Mouse (Mus musculus): ENCODE measurements around the gene Sbno2. TPM values are rescaled to one million over a fixed set of nuclear protein-coding genes. Genes with fewer than 3 reads are reported as not detected.

Gene Sbno2
- polyA plus RNA-seq, 1 experiment from 2014 or later = 16.1 TPM

- H3K9ac ChIP-seq (replicated peaks; ENCODE audit: low read length) = no peak overlapping the region
- H3K4me1 ChIP-seq (ENCODE audit: insufficient read depth, low read length) = peaks cover 32% of the 10 kb centered on the region
- H3K27ac ChIP-seq (ENCODE audit: low read length) = peak overlapping the region; percentile 14; the same call in 1 of the 2 replicates
- H3K4me3 ChIP-seq (ENCODE audit: low read length) = no peak overlapping the region
- 31% methylated on average over 9 of the region's 9 CpGs for WGBS
- H3K36me3 ChIP-seq (ENCODE audit: insufficient read depth, low read length) = peaks cover 40% of the 10 kb centered on the region
- no peaks in the 10 kb centered on the region for H3K27me3 ChIP-seq (ENCODE audit: insufficient read depth, low read length)
- no peaks in the 10 kb centered on the region for H3K9me3 ChIP-seq (ENCODE audit: low read length)
- peak; percentile 27; the same call in 1 of the 2 replicates for ATAC-seq (ENCODE audit: low FRiP score, low TSS enrichment)
- no peak overlapping the region for H3K4me2 ChIP-seq (replicated peaks; ENCODE audit: low read depth, low read length)
These were observed 71.6 kb downstream of the Sbno2 start for GRCm38 (mm10) chr10:80033511-80034391.

- Histone ChIP-seq H3K36me3 (ENCODE audit: insufficient read depth, low read length) (peaks cover 35% of the 10 kb centered on the region), H3K27ac (ENCODE audit: low read length) (peak overlapping the region; percentile 14; the same call in 1 of the 2 replicates), H3K9ac (replicated peaks; ENCODE audit: low read length) (0 out of 2 replicates have a peak overlapping the region, but pooled peaks have one; percentile 4), H3K27me3 (ENCODE audit: insufficient read depth, low read length) (no peaks in the 10 kb centered on the region), H3K4me2 (replicated peaks; ENCODE audit: low read depth, low read length) (no peak overlapping the region), H3K4me1 (ENCODE audit: insufficient read depth, low read length) (peaks cover 24% of the 10 kb centered on the region), H3K9me3 (ENCODE audit: low read length) (no peaks in the 10 kb centered on the region), H3K4me3 (ENCODE audit: low read length) (no peak overlapping the region)
- no peak for ATAC-seq (ENCODE audit: low FRiP score, low TSS enrichment)
- 43% methylated on average over 5 of the region's 5 CpGs for WGBS
These were observed 72.4 kb downstream of the Sbno2 start for GRCm38 (mm10) chr10:80032799-80033480.

GRCm38 (mm10) chr10:80030736-80031135 lies 74.6 kb downstream of the Sbno2 start:
- peaks cover 22% of the 10 kb centered on the region for H3K4me1 ChIP-seq (ENCODE audit: insufficient read depth, low read length)
- H3K9ac ChIP-seq (replicated peaks; ENCODE audit: low read length) = no peak overlapping the region
- WGBS = 80% methylated on average over 17 of the region's 17 CpGs
- H3K27me3 ChIP-seq (ENCODE audit: insufficient read depth, low read length) = no peaks in the 10 kb centered on the region
- no peak overlapping the region for H3K27ac ChIP-seq (ENCODE audit: low read length)
- H3K9me3 ChIP-seq (ENCODE audit: low read length) = no peaks in the 10 kb centered on the region
- no peak overlapping the region for H3K4me3 ChIP-seq (ENCODE audit: low read length)
- H3K36me3 ChIP-seq (ENCODE audit: insufficient read depth, low read length) = peaks cover 13% of the 10 kb centered on the region
- no peak overlapping the region for H3K4me2 ChIP-seq (replicated peaks; ENCODE audit: low read depth, low read length)
- ATAC-seq (ENCODE audit: low FRiP score, low TSS enrichment) = no peak

- WGBS = 81% methylated on average over 9 of the region's 9 CpGs
- Histone ChIP-seq H3K36me3 (ENCODE audit: insufficient read depth, low read length) (peaks cover 8% of the 10 kb centered on the region; the same call in 1 of the 2 replicates), H3K27ac (ENCODE audit: low read length) (no peak overlapping the region), H3K9ac (replicated peaks; ENCODE audit: low read length) (no peak overlapping the region), H3K27me3 (ENCODE audit: insufficient read depth, low read length) (no peaks in the 10 kb centered on the region), H3K9me3 (ENCODE audit: low read length) (no peaks in the 10 kb centered on the region), H3K4me2 (replicated peaks; ENCODE audit: low read depth, low read length) (no peak overlapping the region), H3K4me1 (ENCODE audit: insufficient read depth, low read length) (peaks cover 22% of the 10 kb centered on the region), H3K4me3 (ENCODE audit: low read length) (no peak overlapping the region)
- no peak for ATAC-seq (ENCODE audit: low FRiP score, low TSS enrichment)
These were observed 75.2 kb downstream of the Sbno2 start for GRCm38 (mm10) chr10:80030191-80030590.

- Histone ChIP-seq H3K27me3 (ENCODE audit: insufficient read depth, low read length) (no peaks in the 10 kb centered on the region), H3K4me3 (ENCODE audit: low read length) (no peak overlapping the region), H3K9me3 (ENCODE audit: low read length) (no peaks in the 10 kb centered on the region), H3K4me2 (replicated peaks; ENCODE audit: low read depth, low read length) (no peak overlapping the region), H3K9ac (replicated peaks; ENCODE audit: low read length) (no peak overlapping the region), H3K4me1 (ENCODE audit: insufficient read depth, low read length) (peaks cover 14% of the 10 kb centered on the region), H3K27ac (ENCODE audit: low read length) (no peak overlapping the region), H3K36me3 (ENCODE audit: insufficient read depth, low read length) (no peaks in the 10 kb centered on the region)
- ATAC-seq (ENCODE audit: low FRiP score, low TSS enrichment) = no peak
- WGBS = 92% methylated on average over 13 of the region's 13 CpGs
These were observed 76.9 kb downstream of the Sbno2 start for GRCm38 (mm10) chr10:80028521-80028846.

GRCm38 (mm10) chr10:80027681-80028520 lies 77.5 kb downstream of the Sbno2 start:
- no peak overlapping the region for H3K27ac ChIP-seq (ENCODE audit: low read length)
- no peaks in the 10 kb centered on the region for H3K27me3 ChIP-seq (ENCODE audit: insufficient read depth, low read length)
- WGBS = 72% methylated on average over 20 of the region's 20 CpGs
- no peak overlapping the region for H3K4me2 ChIP-seq (replicated peaks; ENCODE audit: low read depth, low read length)
- no peaks in the 10 kb centered on the region for H3K9me3 ChIP-seq (ENCODE audit: low read length)
- H3K4me3 ChIP-seq (ENCODE audit: low read length) = no peak overlapping the region
- no peak for ATAC-seq (ENCODE audit: low FRiP score, low TSS enrichment)
- H3K36me3 ChIP-seq (ENCODE audit: insufficient read depth, low read length) = no peaks in the 10 kb centered on the region
- no peak overlapping the region for H3K9ac ChIP-seq (replicated peaks; ENCODE audit: low read length)
- peaks cover 9% of the 10 kb centered on the region for H3K4me1 ChIP-seq (ENCODE audit: insufficient read depth, low read length)

GRCm38 (mm10) chr10:80025889-80026288 lies 79.5 kb downstream of the Sbno2 start:
- Histone ChIP-seq H3K9ac (replicated peaks; ENCODE audit: low read length) (no peak overlapping the region), H3K9me3 (ENCODE audit: low read length) (no peaks in the 10 kb centered on the region), H3K27me3 (ENCODE audit: insufficient read depth, low read length) (no peaks in the 10 kb centered on the region), H3K4me2 (replicated peaks; ENCODE audit: low read depth, low read length) (no peak overlapping the region), H3K4me1 (ENCODE audit: insufficient read depth, low read length) (no peaks in the 10 kb centered on the region), H3K36me3 (ENCODE audit: insufficient read depth, low read length) (no peaks in the 10 kb centered on the region), H3K27ac (ENCODE audit: low read length) (no peak overlapping the region), H3K4me3 (ENCODE audit: low read length) (no peak overlapping the region)
- WGBS = 59% methylated on average over 12 of the region's 12 CpGs
- ATAC-seq (ENCODE audit: low FRiP score, low TSS enrichment) = peak; percentile 20; the same call in 1 of the 2 replicates

GRCm38 (mm10) chr10:80025463-80025862 lies 79.9 kb downstream of the Sbno2 start:
- no peaks in the 10 kb centered on the region for H3K4me1 ChIP-seq (ENCODE audit: insufficient read depth, low read length)
- no peaks in the 10 kb centered on the region for H3K36me3 ChIP-seq (ENCODE audit: insufficient read depth, low read length)
- no peak for ATAC-seq (ENCODE audit: low FRiP score, low TSS enrichment)
- no peak overlapping the region for H3K4me3 ChIP-seq (ENCODE audit: low read length)
- WGBS = 68% methylated on average over 10 of the region's 10 CpGs
- no peak overlapping the region for H3K9ac ChIP-seq (replicated peaks; ENCODE audit: low read length)
- H3K27me3 ChIP-seq (ENCODE audit: insufficient read depth, low read length) = no peaks in the 10 kb centered on the region
- H3K9me3 ChIP-seq (ENCODE audit: low read length) = no peaks in the 10 kb centered on the region
- no peak overlapping the region for H3K27ac ChIP-seq (ENCODE audit: low read length)
- no peak overlapping the region for H3K4me2 ChIP-seq (replicated peaks; ENCODE audit: low read depth, low read length)

- WGBS = 63% methylated on average over 4 of the region's 4 CpGs
- Histone ChIP-seq H3K4me1 (ENCODE audit: insufficient read depth, low read length) (peaks cover 5% of the 10 kb centered on the region; the same call in 1 of the 2 replicates), H3K27ac (ENCODE audit: low read length) (no peak overlapping the region), H3K4me2 (replicated peaks; ENCODE audit: low read depth, low read length) (no peak overlapping the region), H3K9me3 (ENCODE audit: low read length) (no peaks in the 10 kb centered on the region), H3K9ac (replicated peaks; ENCODE audit: low read length) (no peak overlapping the region), H3K27me3 (ENCODE audit: insufficient read depth, low read length) (no peaks in the 10 kb centered on the region), H3K4me3 (ENCODE audit: low read length) (no peak overlapping the region), H3K36me3 (ENCODE audit: insufficient read depth, low read length) (no peaks in the 10 kb centered on the region)
- ATAC-seq (ENCODE audit: low FRiP score, low TSS enrichment) = no peak
These were observed 80.4 kb downstream of the Sbno2 start for GRCm38 (mm10) chr10:80025044-80025347.

Data from kidney, embryonic 16.5 days (tissue).